Mouse (Mus musculus): ENCODE data around the gene Arhgef10l.
"Not testable (repeated sequence)": the region's sequence is repeated elsewhere in the genome, so short reads cannot be mapped to it uniquely, and the experiment has no call there.

Arhgef10l gene

GRCm38 (mm10) chr4:140574863-140575262 is 90.9 kb downstream of the Arhgef10l start:
- not testable (repeated sequence) for DNase-seq (ENCODE audit: low read depth, low spot score)

GRCm38 (mm10) chr4:140572376-140572775 is 93.4 kb downstream of the Arhgef10l start:
- DNase-seq (ENCODE audit: low read depth, low spot score): no peak

- DNase-seq (ENCODE audit: low read depth, low spot score): no peak
Observed at GRCm38 (mm10) chr4:140569394-140569793, 96.4 kb downstream of the Arhgef10l start.

GRCm38 (mm10) chr4:140567911-140568480 is 97.8 kb downstream of the Arhgef10l start:
- DNase-seq (ENCODE audit: low read depth, low spot score): no peak

- no peak for DNase-seq (ENCODE audit: low read depth, low spot score)
Observed at GRCm38 (mm10) chr4:140566785-140567184, 99.0 kb downstream of the Arhgef10l start.

- DNase-seq (ENCODE audit: low read depth, low spot score): not testable (repeated sequence)
Observed at GRCm38 (mm10) chr4:140564459-140564858, 101.4 kb downstream of the Arhgef10l start.

- no peak for DNase-seq (ENCODE audit: low read depth, low spot score)
Observed at GRCm38 (mm10) chr4:140562461-140563178, 103.2 kb downstream of the Arhgef10l start.

GRCm38 (mm10) chr4:140561744-140562143 is 104.1 kb downstream of the Arhgef10l start:
- DNase-seq (ENCODE audit: low read depth, low spot score): no peak

- peak; percentile 14 for DNase-seq (ENCODE audit: low read depth, low spot score)
Observed at GRCm38 (mm10) chr4:140559862-140560261, 106.0 kb downstream of the Arhgef10l start.

GRCm38 (mm10) chr4:140558193-140558592 is 107.6 kb downstream of the Arhgef10l start:
- no peak for DNase-seq (ENCODE audit: low read depth, low spot score)

- DNase-seq (ENCODE audit: low read depth, low spot score): no peak
Observed at GRCm38 (mm10) chr4:140556561-140556960, 109.3 kb downstream of the Arhgef10l start.

GRCm38 (mm10) chr4:140555273-140555672 is 110.5 kb downstream of the Arhgef10l start:
- peak; percentile 69 for DNase-seq (ENCODE audit: low read depth, low spot score)

GRCm38 (mm10) chr4:140554552-140554951 is 111.3 kb downstream of the Arhgef10l start:
- no peak for DNase-seq (ENCODE audit: low read depth, low spot score)

- no peak for DNase-seq (ENCODE audit: low read depth, low spot score)
Observed at GRCm38 (mm10) chr4:140551766-140552165, 114.0 kb downstream of the Arhgef10l start.

- DNase-seq (ENCODE audit: low read depth, low spot score): no peak
Observed at GRCm38 (mm10) chr4:140550670-140551069, 115.1 kb downstream of the Arhgef10l start.

GRCm38 (mm10) chr4:140549975-140550374 is 115.8 kb downstream of the Arhgef10l start:
- no peak for DNase-seq (ENCODE audit: low read depth, low spot score)

- DNase-seq (ENCODE audit: low read depth, low spot score): peak; percentile 53
Observed at GRCm38 (mm10) chr4:140547488-140547887, 118.3 kb downstream of the Arhgef10l start.

GRCm38 (mm10) chr4:140539125-140539524 is 126.7 kb downstream of the Arhgef10l start:
- peak; percentile 53 for DNase-seq (ENCODE audit: low read depth, low spot score)

GRCm38 (mm10) chr4:140537561-140538021 is 128.2 kb downstream of the Arhgef10l start:
- no peak for DNase-seq (ENCODE audit: low read depth, low spot score)

- DNase-seq (ENCODE audit: low read depth, low spot score): no peak
Observed at GRCm38 (mm10) chr4:140535323-140535722, 130.5 kb downstream of the Arhgef10l start.

- no peak for DNase-seq (ENCODE audit: low read depth, low spot score)
Observed at GRCm38 (mm10) chr4:140532270-140532669, 133.5 kb downstream of the Arhgef10l start.

GRCm38 (mm10) chr4:140531024-140531423 is 134.8 kb downstream of the Arhgef10l start:
- DNase-seq (ENCODE audit: low read depth, low spot score): no peak

GRCm38 (mm10) chr4:140529735-140530134 is 136.1 kb downstream of the Arhgef10l start:
- no peak for DNase-seq (ENCODE audit: low read depth, low spot score)

Data from CD4-positive, CD25-positive, alpha-beta regulatory T cell, adult 2 months (primary cell).